Mouse (Mus musculus) hindbrain, postnatal 0 days (tissue): ENCODE measurements at regions not wholly inside any gene's neighbourhood (a gene's known extent, or its start where the extent isn't known, plus 50 kb on each side); places are given as distances from the start of the nearest gene placed in this dataset.
A peak's percentile ranks its signal among the peaks of the same experiment; 100 is the strongest.

Source experiments
- ATAC-seq: fragments of 200-750 bp; cut with Nextera tagmentation; 2 replicates; pipeline ENCODE4 v1.8.0; 2017; ENCODE audit warnings: mild to moderate bottlenecking, moderate TSS enrichment, moderate library complexity
- DNase-seq: peaks from one replicate; pipeline ENCODE4 v3.0.0-alpha.2; 2015; ENCODE audit warnings: low spot score
- H3K27ac ChIP-seq: fragments of 300-500 bp; sonication (generic); 2 replicates; pipeline ENCODE4 v1.5.1; 2014; ENCODE audit warnings: mild to moderate bottlenecking
- H3K27me3 ChIP-seq: fragments of 300-500 bp; sonication (generic); 2 replicates; pipeline ENCODE4 v1.6.1; 2014; ENCODE audit warnings: low read length, mixed read lengths; ENCODE audit not compliant: insufficient read depth
- H3K36me3 ChIP-seq: fragments of 300-500 bp; sonication (generic); 2 replicates; pipeline ENCODE4 v1.6.1; 2014; ENCODE audit warnings: low read length, mixed read lengths; ENCODE audit not compliant: insufficient read depth
- H3K4me1 ChIP-seq: fragments of 300-500 bp; sonication (generic); 2 replicates; pipeline ENCODE4 v1.6.1; 2014; ENCODE audit warnings: antibody characterized with exemption, low read length, mixed read lengths; ENCODE audit not compliant: insufficient read depth
- H3K4me2 ChIP-seq: fragments of 300-500 bp; sonication (generic); 2 replicates; pipeline ENCODE4 v1.6.1; 2014; ENCODE audit warnings: low read depth, mild to moderate bottlenecking, low read length, moderate library complexity, mixed read lengths
- H3K4me3 ChIP-seq: fragments of 300-500 bp; sonication (generic); 2 replicates; pipeline ENCODE4 v1.5.1; 2014; ENCODE audit warnings: low read length
- H3K9ac ChIP-seq: fragments of 300-500 bp; sonication (generic); replicated peaks from 2 replicates; pipeline ENCODE4 v1.6.1; 2014; ENCODE audit warnings: mild to moderate bottlenecking, low read length, moderate library complexity, mixed read lengths
- H3K9me3 ChIP-seq: fragments of 300-500 bp; sonication (generic); 2 replicates; pipeline ENCODE4 v1.6.1; 2016; ENCODE audit warnings: low read length, mixed read lengths
- CTCF ChIP-seq: IDR thresholded peaks from 2 replicates; pipeline ENCODE4 v1.5.1; 2016; ENCODE audit warnings: antibody characterized with exemption, control low read depth, low read depth
- WGBS: fragments of 180-500 bp; shearing (Covaris S2); extraction: QIAGEN DNeasy Blood & Tissue Kit; methylation state at CpG from one replicate; pipeline ENCODE4 v1.1.7; 2014; 5-methylcytosine and 5-hydroxymethylcytosine counted together

- Histone ChIP-seq H3K4me2 (no peak overlapping the region), H3K9ac (no peak overlapping the region), H3K36me3 (no peaks in the 10 kb centered on the region), H3K4me3 (no peak overlapping the region), H3K4me1 (no peaks in the 10 kb centered on the region), H3K27me3 (no peaks in the 10 kb centered on the region), H3K27ac (no peak overlapping the region), H3K9me3 (no peaks in the 10 kb centered on the region)
- DNase-seq (no peak), ATAC-seq (no peak)
- 89% methylated on average over 7 of the region's 7 CpGs for WGBS
- TF ChIP-seq CTCF, result no peak
Observed at GRCm38 (mm10) chr10:85242701-85243100, 57.8 kb upstream of the Cry1 start.

GRCm38 (mm10) chr10:85243556-85243955 is 58.7 kb upstream of the Cry1 start:
- Histone ChIP-seq H3K9ac (no peak overlapping the region), H3K4me2 (no peak overlapping the region), H3K36me3 (no peaks in the 10 kb centered on the region), H3K27me3 (no peaks in the 10 kb centered on the region), H3K4me3 (no peak overlapping the region), H3K27ac (no peak overlapping the region), H3K9me3 (no peaks in the 10 kb centered on the region), H3K4me1 (no peaks in the 10 kb centered on the region)
- ATAC-seq (no peak), DNase-seq (no peak)
- 82% methylated on average over 6 of the region's 6 CpGs for WGBS
- TF ChIP-seq CTCF, result no peak

GRCm38 (mm10) chr10:85265746-85266145 is 80.9 kb upstream of the Cry1 start:
- no peak for TF ChIP-seq CTCF
- Histone ChIP-seq H3K4me1 (no peaks in the 10 kb centered on the region), H3K9ac (no peak overlapping the region), H3K4me2 (no peak overlapping the region), H3K9me3 (no peaks in the 10 kb centered on the region), H3K4me3 (no peak overlapping the region), H3K27ac (no peak overlapping the region), H3K36me3 (no peaks in the 10 kb centered on the region), H3K27me3 (no peaks in the 10 kb centered on the region)
- ATAC-seq (peak; percentile 66; the same call in 1 of the 2 replicates), DNase-seq (no peak)
- 45% methylated on average over 5 of the region's 5 CpGs for WGBS

GRCm38 (mm10) chr10:85266148-85266547 is 81.3 kb upstream of the Cry1 start:
- TF ChIP-seq CTCF, result no peak
- ATAC-seq (no peak), DNase-seq (no peak)
- H3K27ac ChIP-seq, result no peak overlapping the region
- H3K27me3 ChIP-seq, result no peaks in the 10 kb centered on the region
- no peaks in the 10 kb centered on the region for H3K4me1 ChIP-seq
- 41% methylated on average over 10 of the region's 10 CpGs for WGBS
- H3K9me3 ChIP-seq, result no peaks in the 10 kb centered on the region
- no peak overlapping the region for H3K9ac ChIP-seq
- no peaks in the 10 kb centered on the region for H3K36me3 ChIP-seq
- no peak overlapping the region for H3K4me3 ChIP-seq
- H3K4me2 ChIP-seq, result no peak overlapping the region

- no peak for DNase-seq
- 80% methylated on average over 4 of the region's 4 CpGs for WGBS
- no peak overlapping the region for H3K4me2 ChIP-seq
- H3K36me3 ChIP-seq, result no peaks in the 10 kb centered on the region
- no peaks in the 10 kb centered on the region for H3K4me1 ChIP-seq
- no peak overlapping the region for H3K9ac ChIP-seq
- H3K27ac ChIP-seq, result no peak overlapping the region
- no peak for TF ChIP-seq CTCF
- no peaks in the 10 kb centered on the region for H3K27me3 ChIP-seq
- no peak overlapping the region for H3K4me3 ChIP-seq
- H3K9me3 ChIP-seq, result no peaks in the 10 kb centered on the region
- no peak for ATAC-seq
Observed at GRCm38 (mm10) chr10:85266796-85267195, 81.9 kb upstream of the Cry1 start.

GRCm38 (mm10) chr10:85270209-85270608 is 85.3 kb upstream of the Cry1 start:
- Histone ChIP-seq H3K27ac (no peak overlapping the region), H3K36me3 (no peaks in the 10 kb centered on the region), H3K9ac (no peak overlapping the region), H3K4me2 (no peak overlapping the region), H3K4me3 (no peak overlapping the region), H3K27me3 (no peaks in the 10 kb centered on the region), H3K4me1 (no peaks in the 10 kb centered on the region), H3K9me3 (no peaks in the 10 kb centered on the region)
- DNase-seq (no peak), ATAC-seq (no peak)
- WGBS, result 75% methylated on average over 6 of the region's 6 CpGs
- no peak for TF ChIP-seq CTCF

- no peak for ATAC-seq
- 83% methylated on average over 2 of the region's 2 CpGs for WGBS
- H3K9ac ChIP-seq, result no peak overlapping the region
- H3K27ac ChIP-seq, result no peak overlapping the region
- no peaks in the 10 kb centered on the region for H3K36me3 ChIP-seq
- H3K27me3 ChIP-seq, result no peaks in the 10 kb centered on the region
- no peaks in the 10 kb centered on the region for H3K4me1 ChIP-seq
- TF ChIP-seq CTCF, result no peak
- no peak overlapping the region for H3K4me2 ChIP-seq
- no peaks in the 10 kb centered on the region for H3K9me3 ChIP-seq
- H3K4me3 ChIP-seq, result no peak overlapping the region
- no peak for DNase-seq
Observed at GRCm38 (mm10) chr10:85276793-85277192, 91.9 kb upstream of the Cry1 start.
